25 mouse cellular contexts compared by ENCODE assay signal in genomic region chr19:42676931-42677330, GRCm38 (mm10).
A peak's percentile ranks its signal among the peaks of the same experiment; 100 is the strongest.
DNase-seq lines count a peak whose midpoint lies in the region; ATAC-seq and TF ChIP-seq lines count a peak whose summit lies in the region.
"Had no signal": no experiment of that assay in that cellular context is flagged by ENCODE, and none has a peak within 500 bp of the region (broad histone marks: within the 10 kb centered on the region; RNA-seq: fewer than 3 reads in every experiment).

No protein-coding gene starts in this region.

- H3K4me3 ChIP-seq in lung, postnatal 0 days (ENCODE audit: low read depth, low read length): no peak overlapping the region
- no peak overlapping the region for H3K4me3 ChIP-seq in bone marrow macrophage, adult 2 months (ENCODE audit: insufficient read depth, low read length)
- no peak overlapping the region for H3K4me3 ChIP-seq in thymus, adult 2 months (ENCODE audit: control insufficient read depth, insufficient read depth, low read length)
- H3K4me3 ChIP-seq: embryonic facial prominence, embryonic 10.5 days; embryonic facial prominence, embryonic 12.5 days; forebrain, embryonic 13.5 days; forebrain, embryonic 15.5 days had no signal

- no peak for TF ChIP-seq POLR2A in bone marrow macrophage, adult 2 months (IDR thresholded peaks at IDR 0.05; ENCODE audit: borderline replicate concordance, low read depth, low read length)
- no peak for TF ChIP-seq POLR2A in thymus, adult 2 months (IDR thresholded peaks at IDR 0.05; ENCODE audit: control insufficient read depth, extremely low read depth, insufficient read depth, low read length, poor library complexity)

- H3K9ac ChIP-seq in lung, postnatal 0 days (replicated peaks; ENCODE audit: low read depth): no peak overlapping the region
- H3K9ac ChIP-seq: embryonic facial prominence, embryonic 12.5 days; forebrain, embryonic 13.5 days; forebrain, embryonic 15.5 days; forebrain, postnatal 0 days had no signal

- no peak for ATAC-seq in lung, postnatal 0 days
- peak; percentile 82 for ATAC-seq in granulocyte monocyte progenitor cell, adult 5-6 weeks (replicated peaks; ENCODE audit: poor library complexity, severe bottlenecking)
- ATAC-seq in megakaryocyte progenitor cell, adult 5-6 weeks (replicated peaks; ENCODE audit: poor library complexity): peak; percentile 50
- ATAC-seq: activated CD4-positive, CD25-positive, alpha-beta regulatory T cell, adult 4 months; CD4-positive, CD25-positive, alpha-beta regulatory T cell, adult 4 months; forebrain, embryonic 13.5 days; forebrain, embryonic 15.5 days; forebrain, postnatal 0 days; Patski had no signal

- H3K36me3 ChIP-seq in lung, postnatal 0 days (ENCODE audit: insufficient read depth, low read length): no peaks in the 10 kb centered on the region
- no peaks in the 10 kb centered on the region for H3K36me3 ChIP-seq in thymus, adult 2 months (ENCODE audit: control insufficient read depth, insufficient read depth, low read length)
- H3K36me3 ChIP-seq: embryonic facial prominence, embryonic 10.5 days; embryonic facial prominence, embryonic 12.5 days; forebrain, embryonic 15.5 days; G1E had no signal

- DNase-seq in lung, postnatal 0 days (ENCODE audit: low spot score): peak; percentile 12
- DNase-seq in lung, adult 18-20 months: no peak
- no peak for DNase-seq in thymus, adult 2 months
- no peak for DNase-seq in cerebellum, postnatal 4 days (ENCODE audit: low spot score in 2 of 2)
- no peak for DNase-seq in left cerebral cortex, postnatal 4 days
- DNase-seq: adrenal gland, adult 8-10 months; B cell, adult 2 months; cerebellum, adult 11 months; cerebellum, adult 18-20 months; cerebellum, adult 8-10 months; cerebellum, adult 9-11 months; cerebellum, postnatal 14 days; cerebellum, postnatal 36 days; forebrain, postnatal 0 days had no signal

- no peak for TF ChIP-seq CTCF in lung, postnatal 0 days (IDR thresholded peaks at IDR 0.05)
- no peak for TF ChIP-seq CTCF in bone marrow macrophage, adult 2 months (IDR thresholded peaks at IDR 0.05; ENCODE audit: low read depth, low read length)
- TF ChIP-seq CTCF in thymus, adult 2 months (IDR thresholded peaks at IDR 0.05; ENCODE audit: borderline replicate concordance, control insufficient read depth, extremely low read depth, insufficient read depth, low read length, poor library complexity): no peak

- H3K4me2 ChIP-seq in lung, postnatal 0 days (replicated peaks; ENCODE audit: low read depth, low read length): no peak overlapping the region
- H3K4me2 ChIP-seq: embryonic facial prominence, embryonic 12.5 days; forebrain, embryonic 13.5 days; forebrain, embryonic 15.5 days had no signal

- no peaks in the 10 kb centered on the region for H3K27me3 ChIP-seq in lung, postnatal 0 days (replicated peaks; ENCODE audit: insufficient read depth, low read length)
- no peaks in the 10 kb centered on the region for H3K27me3 ChIP-seq in thymus, adult 2 months (ENCODE audit: control insufficient read depth, insufficient read depth, low read length)
- H3K27me3 ChIP-seq: embryonic facial prominence, embryonic 12.5 days; forebrain, embryonic 13.5 days; forebrain, embryonic 15.5 days; Patski had no signal

- 73% methylated on average over 3 of the region's 3 CpGs for WGBS in lung, postnatal 0 days
- 72% methylated on average over 3 of the region's 3 CpGs for WGBS in thymus, adult 2 months

- 0 out of 2 replicates have a peak, but pooled peaks have one; percentile 13 for TF ChIP-seq EP300 in lung, postnatal 0 days (IDR thresholded peaks at IDR 0.05)

- intact Hi-C loops in left cerebral cortex, postnatal 4 days (cut with DNase I): no loop called here

- H3K27ac ChIP-seq in lung, postnatal 0 days (ENCODE audit: low read length): no peak overlapping the region
- H3K27ac ChIP-seq in bone marrow macrophage, adult 2 months (ENCODE audit: insufficient read depth, low read depth, low read length): peak overlapping the region; percentile 93
- H3K27ac ChIP-seq in thymus, adult 2 months (ENCODE audit: control insufficient read depth, insufficient read depth, low read length): no peak overlapping the region
- H3K27ac ChIP-seq: embryonic facial prominence, embryonic 10.5 days; embryonic facial prominence, embryonic 12.5 days; forebrain, embryonic 13.5 days; forebrain, embryonic 15.5 days had no signal

- no peaks in the 10 kb centered on the region for H3K4me1 ChIP-seq in lung, postnatal 0 days (ENCODE audit: insufficient read depth, low read depth, low read length)
- peaks cover 18% of the 10 kb centered on the region for H3K4me1 ChIP-seq in bone marrow macrophage, adult 2 months (ENCODE audit: control insufficient read depth, insufficient read depth, low read length)
- no peaks in the 10 kb centered on the region for H3K4me1 ChIP-seq in thymus, adult 2 months (replicated peaks; ENCODE audit: control insufficient read depth, insufficient read depth, low read length)
- H3K4me1 ChIP-seq: embryonic facial prominence, embryonic 12.5 days had no signal

- H3K9me3 ChIP-seq in lung, postnatal 0 days (ENCODE audit: low read length): no peaks in the 10 kb centered on the region
- H3K9me3 ChIP-seq: embryonic facial prominence, embryonic 10.5 days; embryonic facial prominence, embryonic 12.5 days; forebrain, embryonic 13.5 days; forebrain, embryonic 15.5 days; G1E had no signal
